Mouse (Mus musculus) layer of hippocampus, adult 11-12 months (tissue): Measurements from ENCODE around the gene Gm28038.

Experiments used
- DNase-seq: peaks from one replicate; pipeline ENCODE4 v3.0.0; 2022; ENCODE audit warnings: low spot score

Gm28038 gene

DNA sequence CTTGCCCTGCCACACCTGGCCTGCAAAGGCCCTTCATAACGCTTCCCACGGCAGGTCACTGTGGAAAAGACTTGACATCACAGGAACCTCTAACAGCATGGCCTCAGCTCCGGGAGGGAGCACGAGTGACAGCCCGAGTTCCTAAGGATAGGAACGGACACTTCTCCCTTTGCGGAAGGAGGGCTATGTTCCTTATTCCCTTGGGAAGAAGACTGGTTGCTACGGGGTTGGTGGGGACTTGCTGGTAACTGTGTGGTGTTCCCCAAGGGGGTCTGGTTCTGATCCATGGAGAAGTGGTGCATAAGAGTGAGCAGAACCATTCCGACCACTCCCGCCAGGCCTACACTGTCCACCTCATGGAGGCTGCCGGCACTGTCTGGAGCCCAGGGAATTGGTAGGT is at the start of gene Gm28038:
Gene Gm28038, plus strand, starts transcription at position 301 of the 400 bp plus-strand sequence.
- DNase-seq, result no peak

GRCm38 (mm10) chr2:30235593-30235992 is 45.2 kb upstream of the Gm28038 start:
- DNase-seq, result no peak

DNA sequence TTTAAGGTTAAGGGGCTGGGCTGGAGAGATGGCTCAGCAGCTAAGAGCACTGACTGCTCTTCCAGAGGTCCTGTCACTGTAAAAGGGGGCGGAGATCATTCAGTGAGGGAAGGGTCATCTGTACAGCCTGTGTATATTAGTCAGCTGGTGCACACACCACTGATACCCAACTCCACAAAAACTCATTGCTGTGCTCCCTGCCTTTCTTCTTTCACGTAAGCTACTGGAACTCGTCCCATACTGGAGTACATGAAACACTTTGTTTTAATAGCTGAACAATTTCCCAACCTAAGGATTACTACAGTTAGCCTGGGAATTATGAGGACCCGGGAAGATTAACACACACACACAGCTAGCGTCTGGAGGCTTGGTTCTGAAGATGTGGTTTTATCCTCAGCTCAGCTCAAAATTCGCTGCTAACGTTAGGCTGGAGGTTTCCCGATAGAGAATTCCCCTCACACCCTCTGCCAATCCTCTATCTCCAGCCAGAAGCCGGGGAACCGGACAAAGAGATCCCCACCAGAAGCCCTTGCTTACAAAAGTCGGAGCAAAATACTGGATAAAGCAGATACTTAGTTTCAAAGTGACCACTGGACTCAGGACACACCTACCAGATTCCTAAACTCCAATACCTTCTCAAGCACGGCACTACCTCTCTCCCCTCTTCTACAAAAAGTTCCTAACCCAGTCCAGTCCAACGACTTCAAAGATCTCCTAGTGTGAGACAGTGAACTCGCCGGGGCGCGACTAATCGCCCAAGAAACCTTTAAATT is 44.2 kb upstream of the Gm28038 start:
- no peak for DNase-seq

DNA sequence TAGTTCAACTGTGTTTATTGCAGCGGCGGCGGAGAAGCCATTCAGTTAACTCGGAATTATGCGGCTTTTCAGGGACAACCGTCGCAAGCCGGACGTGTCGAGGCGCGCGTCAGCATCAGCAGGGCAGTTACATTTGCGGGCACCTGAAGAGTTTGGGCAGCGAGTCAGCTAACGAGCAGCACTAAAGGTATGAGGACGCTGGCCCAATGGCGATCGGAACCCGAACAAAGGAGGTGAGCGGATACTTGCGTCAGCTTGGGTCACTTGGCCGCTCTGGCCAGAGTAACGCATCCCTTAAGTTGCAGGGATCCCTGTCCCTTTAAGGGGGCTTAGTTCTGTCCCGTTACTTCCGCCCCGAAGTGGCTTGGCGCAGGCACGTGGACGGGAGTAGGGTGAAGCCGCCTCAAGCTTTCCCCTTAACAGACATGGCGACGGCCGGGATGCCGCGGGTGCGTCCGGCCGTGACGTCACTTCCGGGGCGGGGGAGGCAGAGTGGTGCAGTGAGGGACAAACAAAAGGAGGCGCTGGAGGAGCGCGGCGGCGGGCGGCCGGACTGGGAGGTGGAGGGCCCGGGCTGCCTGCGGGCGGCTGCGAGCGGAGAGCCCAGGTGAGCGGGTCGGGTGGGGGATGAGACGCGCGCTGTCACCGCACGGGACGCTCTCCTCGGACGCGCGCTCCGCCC is 43.5 kb upstream of the Gm28038 start, which contains the start of gene Lrrc8a:
Gene Lrrc8a, plus strand, starts transcription at position 517 of the 682 bp plus-strand sequence.
- DNase-seq, result peak; percentile 100

GRCm38 (mm10) chr2:30237881-30238280 is 43.0 kb upstream of the Gm28038 start:
- peak; percentile 65 for DNase-seq

DNA sequence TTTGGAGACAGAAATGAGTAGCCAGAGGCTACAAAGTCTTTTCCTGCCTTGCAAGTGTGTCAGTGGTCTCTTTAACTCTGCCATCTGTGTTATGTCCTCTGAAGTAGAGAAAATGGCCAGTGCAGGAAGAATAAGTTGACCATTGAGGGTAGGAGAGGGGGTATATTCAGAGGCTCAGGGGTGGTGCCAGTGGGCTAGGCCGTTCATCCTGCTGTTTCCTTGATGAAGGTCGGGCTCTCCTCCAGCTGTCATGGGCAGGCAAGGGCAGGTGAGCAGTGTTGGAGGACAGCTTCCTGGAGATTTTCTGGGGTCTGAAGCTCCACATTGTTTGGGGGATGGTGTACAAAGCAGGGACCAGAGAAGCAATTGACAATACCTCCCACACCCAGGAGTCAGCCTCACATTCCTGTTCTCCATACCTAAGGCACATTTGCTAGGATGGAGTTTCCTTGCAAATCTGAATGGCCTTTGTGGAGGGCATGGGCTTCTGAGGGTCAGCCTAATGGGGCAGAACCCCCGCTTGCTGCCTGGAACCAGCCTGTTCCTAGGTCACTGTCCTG is 41.9 kb upstream of the Gm28038 start:
- DNase-seq, result no peak

DNA sequence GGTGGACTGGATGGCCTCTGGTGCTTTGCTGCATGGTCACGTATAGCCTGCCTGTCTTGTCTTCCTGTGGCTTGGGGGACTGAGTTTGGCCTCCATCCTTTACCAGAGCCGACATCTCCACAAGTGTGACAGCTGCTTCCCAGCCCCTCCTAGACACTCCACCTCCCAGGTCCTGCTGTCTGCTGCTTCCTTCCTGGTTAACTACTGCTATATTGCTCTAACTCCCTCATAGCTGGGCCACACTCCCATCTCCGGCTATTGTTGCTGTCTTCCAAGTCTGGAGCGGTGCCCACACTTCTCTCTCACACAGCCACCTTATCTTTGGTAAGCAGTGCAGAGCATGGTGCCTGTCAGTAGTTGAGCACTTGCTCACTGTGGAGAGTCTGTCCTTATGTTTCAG is 41.1 kb upstream of the Gm28038 start:
- no peak for DNase-seq

DNA sequence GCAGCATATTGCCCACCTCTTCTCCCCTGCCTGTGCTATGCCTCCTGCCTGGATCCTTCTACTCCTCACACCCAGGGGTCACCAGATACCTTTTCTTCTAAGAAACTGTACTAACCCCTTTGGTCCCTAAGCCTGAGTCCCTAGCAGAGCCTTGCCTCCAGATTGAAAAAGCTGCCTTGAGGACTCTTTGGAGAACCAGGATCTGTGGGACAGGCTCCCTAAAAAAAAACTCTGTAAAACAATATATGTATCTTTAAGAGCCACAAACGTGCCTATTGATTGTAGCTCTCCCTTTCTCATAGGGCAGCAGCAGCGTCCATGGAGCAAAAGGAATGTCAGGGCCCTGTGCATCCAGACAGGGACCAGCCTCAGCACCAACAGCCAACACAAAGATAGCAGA is 40.6 kb upstream of the Gm28038 start, which contains the start of gene Gm28035:
Gene Gm28035, plus strand, starts transcription at position 301 of the 400 bp plus-strand sequence.
- no peak for DNase-seq

- no peak for DNase-seq
These were observed 38.3 kb upstream of the Gm28038 start for GRCm38 (mm10) chr2:30242509-30242908.

GRCm38 (mm10) chr2:30243391-30243790 is 37.5 kb upstream of the Gm28038 start:
- DNase-seq, result no peak

DNA sequence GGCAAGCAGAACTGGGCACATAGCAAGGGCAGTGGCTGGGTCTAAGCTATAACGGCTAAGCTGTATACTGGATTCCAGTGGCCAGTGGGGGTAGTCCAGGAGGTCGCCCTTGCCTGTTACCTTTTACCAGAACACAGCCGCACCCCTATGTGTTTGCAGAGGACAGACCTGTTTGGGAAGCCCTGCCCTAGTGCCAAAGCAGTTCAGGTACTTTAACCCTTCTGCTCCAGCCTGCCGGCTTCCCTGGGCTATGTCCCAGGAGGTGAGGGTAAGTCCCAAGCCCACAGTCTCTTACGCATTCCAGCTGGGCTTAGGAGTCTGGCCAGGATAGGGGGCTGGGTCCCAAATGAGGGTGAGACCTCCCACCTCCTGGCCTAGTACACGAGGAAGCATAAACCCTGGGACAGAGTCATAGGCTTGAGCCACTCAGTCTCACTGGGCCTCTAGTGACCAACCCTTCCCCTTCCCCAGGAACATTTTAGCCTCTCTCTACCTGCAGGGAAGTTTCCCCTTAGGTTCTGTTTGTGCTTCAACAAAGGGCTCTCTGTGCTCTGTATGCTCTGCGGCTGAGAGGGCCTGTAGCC is 36.2 kb upstream of the Gm28038 start:
- DNase-seq, result no peak

DNA sequence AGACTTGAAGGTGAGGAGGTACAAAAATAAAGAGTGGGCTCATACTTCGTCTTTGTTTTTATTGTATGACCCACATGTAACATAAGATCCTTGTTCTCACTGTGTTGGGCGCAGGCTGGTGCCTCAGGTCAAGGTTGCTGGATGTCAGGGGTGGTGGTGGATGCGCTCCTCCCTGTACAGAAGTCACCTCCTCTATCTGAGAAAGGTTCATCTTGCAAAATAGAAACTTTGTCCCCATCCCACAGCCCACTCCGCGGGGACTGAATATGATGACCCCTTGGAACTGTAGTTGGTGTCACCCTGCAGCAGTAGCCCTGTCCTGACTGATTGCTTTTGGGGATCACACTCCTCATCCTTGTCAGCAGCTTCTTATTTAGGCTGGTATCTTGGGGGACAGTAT is 33.8 kb upstream of the Gm28038 start:
- DNase-seq, result no peak

DNA sequence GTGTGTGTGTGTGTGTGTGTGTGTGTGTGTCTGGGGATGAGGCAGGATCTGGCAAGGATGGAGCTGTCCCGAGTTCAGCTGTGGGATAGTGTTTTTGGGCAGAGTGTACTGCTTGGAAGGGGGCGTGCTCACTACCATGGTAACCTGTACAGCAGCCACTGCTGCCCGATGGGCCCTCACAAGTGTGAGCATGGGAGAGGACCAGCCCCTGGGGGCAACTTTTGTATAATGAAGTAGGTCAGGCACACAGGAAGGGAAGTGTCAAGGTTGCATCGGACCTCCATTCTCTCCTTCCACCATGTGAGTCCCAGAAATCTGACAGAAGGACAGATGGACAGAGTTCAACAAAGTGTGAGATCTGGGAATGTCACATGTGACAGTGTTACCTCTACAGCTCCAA is 33.2 kb upstream of the Gm28038 start:
- DNase-seq, result no peak

- DNase-seq, result no peak
These were observed 31.7 kb upstream of the Gm28038 start for GRCm38 (mm10) chr2:30249182-30249581.

DNA sequence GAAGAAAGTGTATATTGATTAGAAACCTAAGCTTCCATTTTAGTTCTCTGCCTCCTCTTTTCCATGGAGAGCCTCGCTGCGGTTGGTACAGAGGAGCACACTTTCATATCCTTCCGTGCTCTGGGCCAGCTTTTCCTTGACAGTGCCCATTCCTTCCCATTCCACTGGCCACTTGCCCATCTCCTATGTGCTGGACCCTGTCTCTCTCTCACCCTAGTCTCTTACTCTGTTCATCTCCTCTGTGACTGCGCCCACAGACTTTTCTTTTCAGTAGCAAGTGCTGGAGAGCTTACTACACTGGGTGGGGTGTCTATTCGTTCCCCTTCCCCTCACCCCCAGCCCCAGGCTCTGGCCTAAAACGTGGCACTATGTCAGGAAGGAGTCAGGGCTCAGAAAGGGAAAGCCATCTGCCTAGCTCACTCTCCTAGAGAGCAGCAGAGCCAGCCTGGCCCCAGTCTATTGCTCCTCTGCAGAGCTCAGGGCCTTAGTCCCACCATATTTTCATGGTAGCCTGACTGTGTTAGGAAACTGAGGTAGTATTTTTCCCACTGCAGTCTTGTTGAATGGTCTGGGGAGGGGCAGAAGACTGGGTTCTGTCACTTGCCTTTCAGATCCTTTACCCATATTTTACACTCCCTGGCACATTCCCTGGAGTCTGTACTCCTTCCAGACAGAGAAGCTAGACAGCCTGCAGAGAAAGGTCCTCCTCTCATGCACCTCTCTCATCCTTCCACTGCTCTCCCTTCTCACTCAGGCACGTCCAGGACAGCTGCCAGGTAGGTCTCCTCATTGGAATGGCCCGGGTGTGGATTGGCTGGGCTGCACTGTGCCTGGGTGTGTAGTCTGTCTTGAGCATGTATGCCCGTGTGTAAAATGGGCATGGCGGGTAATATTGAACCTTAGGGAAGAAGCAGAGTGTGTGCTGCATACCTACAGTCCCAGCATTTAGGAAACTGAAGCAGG is 30.4 kb upstream of the Gm28038 start:
- no peak for DNase-seq

- no peak for DNase-seq
These were observed 29.3 kb upstream of the Gm28038 start for GRCm38 (mm10) chr2:30251417-30252104.

- DNase-seq, result no peak
These were observed 28.3 kb upstream of the Gm28038 start for GRCm38 (mm10) chr2:30252521-30252920.

- DNase-seq, result no peak
These were observed 27.0 kb upstream of the Gm28038 start for GRCm38 (mm10) chr2:30253809-30254208.

GRCm38 (mm10) chr2:30255631-30256395 is 25.0 kb upstream of the Gm28038 start:
- no peak for DNase-seq
